Mouse (Mus musculus) liver, embryonic 16.5 days (tissue): ENCODE data around the gene H2afb3. TPM values are rescaled to one million over a fixed set of nuclear protein-coding genes. Genes with fewer than 3 reads are reported as not detected.
A peak's percentile ranks its signal among the peaks of the same experiment; 100 is the strongest.
"Not testable (repeated sequence)": the region's sequence is repeated elsewhere in the genome, so short reads cannot be mapped to it uniquely, and the experiment has no call there.

Experiments used
- ATAC-seq: fragments of 200-750 bp; cut with Nextera tagmentation; 2 replicates; pipeline ENCODE4 v1.8.0; 2017; ENCODE audit warnings: low read depth, mild to moderate bottlenecking, moderate number of reproducible peaks, moderate library complexity
- H3K27ac ChIP-seq: fragments of 300-500 bp; sonication (generic); 2 replicates; pipeline ENCODE4 v1.5.1; 2014; ENCODE audit warnings: mild to moderate bottlenecking, low read length
- H3K27me3 ChIP-seq: fragments of 300-500 bp; sonication (generic); 2 replicates; pipeline ENCODE4 v1.6.1; 2014; ENCODE audit warnings: low read depth, low read length, mixed read lengths; ENCODE audit not compliant: control insufficient read depth, insufficient read depth
- H3K36me3 ChIP-seq: fragments of 300-500 bp; sonication (generic); 2 replicates; pipeline ENCODE4 v1.6.1; 2014; ENCODE audit warnings: mild to moderate bottlenecking; ENCODE audit not compliant: control insufficient read depth, insufficient read depth
- H3K4me1 ChIP-seq: fragments of 300-500 bp; sonication (generic); 2 replicates; pipeline ENCODE4 v1.6.1; 2014; ENCODE audit warnings: low read depth, low read length, mixed read lengths; ENCODE audit not compliant: control insufficient read depth
- H3K4me2 ChIP-seq: fragments of 300-500 bp; sonication (generic); 2 replicates; pipeline ENCODE4 v1.6.1; 2014; ENCODE audit warnings: low read depth, low read length, mixed read lengths
- H3K4me3 ChIP-seq: fragments of 300-500 bp; sonication (generic); 2 replicates; pipeline ENCODE4 v1.5.1; 2014; ENCODE audit warnings: low read depth, mild to moderate bottlenecking, low read length
- H3K9ac ChIP-seq: fragments of 300-500 bp; sonication (generic); 2 replicates; pipeline ENCODE4 v1.6.1; 2014; ENCODE audit warnings: low read depth, low read length
- H3K9me3 ChIP-seq: fragments of 300-500 bp; sonication (generic); replicated peaks from 2 replicates; pipeline ENCODE4 v1.6.1; 2016; ENCODE audit warnings: low read length; ENCODE audit not compliant: control insufficient read depth
- WGBS: fragments of 180-500 bp; shearing (Covaris S2); extraction: QIAGEN DNeasy Blood & Tissue Kit; methylation state at CpG from one replicate; pipeline ENCODE4 v1.1.7; 2014; ENCODE audit not compliant: insufficient replicate concordance; 5-methylcytosine and 5-hydroxymethylcytosine counted together
- polyA plus RNA-seq: library from polyadenylated mRNA; unstranded; fragments of >200 nt; fragmentation: Nextera tagmentation; extraction: Ambion mirVana; gene quantifications from 2 replicates; pipeline ENCODE4 v1.2.1, GENCODE M21; 2015

The H2afb3 gene
- polyA plus RNA-seq, result not detected in 2 replicates

GRCm38 (mm10) chrX:120312995-120313394 lies at the start of gene H2afb3:
Gene H2afb3, minus strand, starts transcription at chrX:120313095.
- not testable (repeated sequence) for H3K27ac ChIP-seq, H3K36me3 ChIP-seq, H3K4me2 ChIP-seq, ATAC-seq, H3K4me3 ChIP-seq, H3K9ac ChIP-seq, H3K27me3 ChIP-seq, H3K4me1 ChIP-seq, H3K9me3 ChIP-seq
- 69% methylated on average over 7 of the region's 10 CpGs for WGBS

- ATAC-seq, result no peak
- no peak overlapping the region for H3K27ac ChIP-seq
- 50% methylated on average over 2 of the region's 2 CpGs for WGBS
- H3K4me2 ChIP-seq, result no peak overlapping the region
- no peak overlapping the region for H3K9ac ChIP-seq
- H3K9me3 ChIP-seq, result no peaks in the 10 kb centered on the region
- H3K4me3 ChIP-seq, result no peak overlapping the region
- no peaks in the 10 kb centered on the region for H3K36me3 ChIP-seq
- H3K27me3 ChIP-seq, result no peaks in the 10 kb centered on the region
- no peaks in the 10 kb centered on the region for H3K4me1 ChIP-seq
Observed at GRCm38 (mm10) chrX:120301469-120302175, 11.3 kb downstream of the H2afb3 start.

- Histone ChIP-seq H3K27ac (no peak overlapping the region), H3K4me1 (no peaks in the 10 kb centered on the region), H3K4me2 (peak overlapping the region; percentile 18), H3K27me3 (peaks cover 17% of the 10 kb centered on the region), H3K9me3 (no peaks in the 10 kb centered on the region), H3K9ac (no peak overlapping the region), H3K4me3 (peak overlapping the region; percentile 36), H3K36me3 (no peaks in the 10 kb centered on the region)
- ATAC-seq, result no peak
- 9% methylated on average over 35 of the region's 46 CpGs for WGBS
Observed at GRCm38 (mm10) chrX:120292832-120293750, 19.8 kb downstream of the H2afb3 start.

- no peak overlapping the region for H3K4me3 ChIP-seq
- peaks cover 17% of the 10 kb centered on the region for H3K27me3 ChIP-seq
- 10% methylated on average over 13 of the region's 13 CpGs for WGBS
- ATAC-seq, result no peak
- no peak overlapping the region for H3K27ac ChIP-seq
- no peaks in the 10 kb centered on the region for H3K4me1 ChIP-seq
- no peaks in the 10 kb centered on the region for H3K9me3 ChIP-seq
- no peaks in the 10 kb centered on the region for H3K36me3 ChIP-seq
- H3K9ac ChIP-seq, result no peak overlapping the region
- H3K4me2 ChIP-seq, result no peak overlapping the region
Observed at GRCm38 (mm10) chrX:120291696-120292095, 21.2 kb downstream of the H2afb3 start.

GRCm38 (mm10) chrX:120290900-120291280 lies 22.0 kb downstream of the H2afb3 start:
- Histone ChIP-seq H3K36me3 (no peaks in the 10 kb centered on the region), H3K27me3 (peaks cover 17% of the 10 kb centered on the region), H3K4me2 (no peak overlapping the region), H3K9ac (no peak overlapping the region), H3K4me1 (no peaks in the 10 kb centered on the region), H3K4me3 (0 out of 2 replicates have a peak overlapping the region, but pooled peaks have one; percentile 8), H3K27ac (no peak overlapping the region), H3K9me3 (no peaks in the 10 kb centered on the region)
- 12% methylated on average over 18 of the region's 18 CpGs for WGBS
- ATAC-seq, result no peak

GRCm38 (mm10) chrX:120290011-120290899 lies 22.6 kb downstream of the H2afb3 start, which contains the start of gene Pcdh11x:
Gene Pcdh11x, plus strand, starts transcription at chrX:120290259.
- H3K9ac ChIP-seq, result no peak within 1 kb of the TSS
- H3K27me3 ChIP-seq, result peaks cover 17% of the 10 kb centered on the region
- no peak within 1 kb of the TSS for H3K4me2 ChIP-seq
- H3K4me1 ChIP-seq, result no peaks in the 10 kb centered on the region
- 9% methylated on average over 35 of the region's 40 CpGs for WGBS
- no peaks in the 10 kb centered on the region for H3K9me3 ChIP-seq
- no peaks in the 10 kb centered on the region for H3K36me3 ChIP-seq
- 0 out of 2 replicates have a peak within 1 kb of the TSS, but pooled peaks have one; percentile 8 for H3K4me3 ChIP-seq
- no peak for ATAC-seq
- no peak within 1 kb of the TSS for H3K27ac ChIP-seq

GRCm38 (mm10) chrX:120287502-120287901 lies 25.4 kb downstream of the H2afb3 start:
- WGBS, result 8% methylated on average over 1 of the region's 1 CpGs
- Histone ChIP-seq H3K4me1 (no peaks in the 10 kb centered on the region), H3K4me3 (no peak overlapping the region)

GRCm38 (mm10) chrX:120285522-120285921 lies 27.4 kb downstream of the H2afb3 start:
- no peak overlapping the region for H3K27ac ChIP-seq
- H3K4me2 ChIP-seq, result no peak overlapping the region
- H3K4me1 ChIP-seq, result no peaks in the 10 kb centered on the region
- H3K9ac ChIP-seq, result no peak overlapping the region
- no peaks in the 10 kb centered on the region for H3K36me3 ChIP-seq
- H3K27me3 ChIP-seq, result peaks cover 4% of the 10 kb centered on the region
- ATAC-seq, result no peak
- H3K4me3 ChIP-seq, result no peak overlapping the region
- H3K9me3 ChIP-seq, result no peaks in the 10 kb centered on the region

More at GRCm38 (mm10) chrX:120287502-120287901, 25.4 kb downstream of the H2afb3 start:
- Histone ChIP-seq H3K9me3 (no peaks in the 10 kb centered on the region), H3K4me2 (no peak overlapping the region), H3K9ac (no peak overlapping the region), H3K36me3 (no peaks in the 10 kb centered on the region), H3K27ac (no peak overlapping the region), H3K27me3 (peaks cover 13% of the 10 kb centered on the region)
- no peak for ATAC-seq
